18 mouse cellular contexts compared by ENCODE assay signal in the genomic region with DNA sequence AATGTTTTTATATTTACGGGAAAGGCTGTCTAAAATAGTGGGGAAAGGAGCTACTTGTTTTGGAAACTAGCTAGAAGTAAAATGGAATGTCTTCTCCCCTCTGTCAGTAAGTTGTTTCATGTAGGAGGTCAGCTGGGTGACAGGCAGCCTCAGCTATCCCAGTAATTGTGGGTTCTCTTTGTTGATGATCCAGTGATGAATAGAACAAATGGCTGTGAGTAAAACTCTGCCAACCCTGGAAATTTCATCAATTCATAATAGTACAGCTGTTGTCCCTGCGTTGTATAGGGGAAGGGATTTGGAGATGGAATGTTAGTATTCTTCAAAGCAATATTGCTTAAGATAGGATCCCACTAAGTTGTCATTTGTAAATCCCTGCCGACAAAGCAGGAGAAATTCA. TPM values are rescaled to one million over a fixed set of nuclear protein-coding genes. Genes with fewer than 3 reads are reported as not detected.
DNase-seq lines count a peak whose midpoint lies in the region; ATAC-seq lines count a peak whose summit lies in the region.
"Had no signal": no experiment of that assay in that cellular context is flagged by ENCODE, and none has a peak within 500 bp of the region (broad histone marks: within the 10 kb centered on the region; RNA-seq: fewer than 3 reads in every experiment).

No protein-coding gene starts in this region.

- no peaks in the 10 kb centered on the region for H3K36me3 ChIP-seq in heart, embryonic 12.5 days
- H3K36me3 ChIP-seq in neural tube, embryonic 15.5 days, result no peaks in the 10 kb centered on the region
- H3K36me3 ChIP-seq in intestine, embryonic 15.5 days, result no peaks in the 10 kb centered on the region
- H3K36me3 ChIP-seq: heart, embryonic 10.5 days; hindbrain, embryonic 12.5 days; limb, embryonic 13.5 days; midbrain, embryonic 15.5 days had no signal

- ATAC-seq in heart, embryonic 12.5 days (ENCODE audit: insufficient number of reproducible peaks, low FRiP score), result no peak
- ATAC-seq in neural tube, embryonic 15.5 days (ENCODE audit: low FRiP score), result no peak
- ATAC-seq in intestine, embryonic 15.5 days, result peak; percentile 24; the same call in 1 of the 2 replicates
- ATAC-seq: activated CD4-positive, CD25-positive, alpha-beta regulatory T cell, adult 4 months; midbrain, embryonic 15.5 days had no signal

- no peak overlapping the region for H3K9ac ChIP-seq in heart, embryonic 12.5 days
- H3K9ac ChIP-seq in neural tube, embryonic 15.5 days (replicated peaks), result no peak overlapping the region
- no peak overlapping the region for H3K9ac ChIP-seq in intestine, embryonic 15.5 days
- H3K9ac ChIP-seq: hindbrain, embryonic 12.5 days; limb, embryonic 13.5 days; midbrain, embryonic 15.5 days had no signal

- intact Hi-C loops in heart, postnatal 36 days (cut with DNase I), result loop anchor here (5.0 kb wide), 1 partner anchor 37 kb away; the partner anchor contains the start of gene Map4
- intact Hi-C loops in left cerebral cortex, postnatal 14 days (cut with DNase I), result no loop called here

- no peak for DNase-seq in heart, postnatal 36 days
- DNase-seq in neural tube, embryonic 10.5 days (ENCODE audit: extremely low spot score, low spot score), result no peak
- DNase-seq in urinary bladder, adult 2 months (ENCODE audit: low spot score), result no peak
- no peak for DNase-seq in left cerebral cortex, postnatal 14 days (ENCODE audit: low spot score in 2 of 2)
- DNase-seq: adrenal gland, postnatal 36 days; embryo, embryonic 11 days; gastrocnemius, postnatal 10 days; kidney, postnatal 14 days; lung, adult 18-20 months; right cerebral cortex, postnatal 14 days had no signal

- 82% methylated on average over 3 of the region's 3 CpGs for WGBS in heart, embryonic 12.5 days
- WGBS in neural tube, embryonic 15.5 days, result 74% methylated on average over 3 of the region's 3 CpGs
- WGBS in intestine, embryonic 15.5 days, result 54% methylated on average over 3 of the region's 3 CpGs

- no peaks in the 10 kb centered on the region for H3K9me3 ChIP-seq in heart, embryonic 12.5 days (replicated peaks)
- no peaks in the 10 kb centered on the region for H3K9me3 ChIP-seq in neural tube, embryonic 15.5 days (replicated peaks)
- H3K9me3 ChIP-seq in intestine, embryonic 15.5 days, result no peaks in the 10 kb centered on the region
- H3K9me3 ChIP-seq: heart, embryonic 10.5 days; hindbrain, embryonic 12.5 days; limb, embryonic 13.5 days; midbrain, embryonic 15.5 days had no signal

- H3K27me3 ChIP-seq in heart, embryonic 12.5 days (replicated peaks), result no peaks in the 10 kb centered on the region
- no peaks in the 10 kb centered on the region for H3K27me3 ChIP-seq in neural tube, embryonic 15.5 days (replicated peaks)
- H3K27me3 ChIP-seq in intestine, embryonic 15.5 days (replicated peaks), result no peaks in the 10 kb centered on the region
- H3K27me3 ChIP-seq: hindbrain, embryonic 12.5 days; limb, embryonic 13.5 days; midbrain, embryonic 15.5 days had no signal

- H3K27ac ChIP-seq in heart, embryonic 12.5 days (ENCODE audit: poor library complexity, severe bottlenecking), result peak overlapping the region; percentile 2; the same call in 1 of the 2 replicates
- H3K27ac ChIP-seq in neural tube, embryonic 15.5 days (replicated peaks), result 0 out of 2 replicates have a peak overlapping the region, but pooled peaks have one; percentile 2
- no peak overlapping the region; the same call in 1 of the 2 replicates for H3K27ac ChIP-seq in intestine, embryonic 15.5 days
- H3K27ac ChIP-seq: heart, embryonic 10.5 days; hindbrain, embryonic 12.5 days; limb, embryonic 13.5 days; midbrain, embryonic 15.5 days had no signal

- no peak overlapping the region for H3K4me2 ChIP-seq in heart, embryonic 12.5 days
- no peak overlapping the region for H3K4me2 ChIP-seq in neural tube, embryonic 15.5 days
- 0 out of 2 replicates have a peak overlapping the region, but pooled peaks have one; percentile 5 for H3K4me2 ChIP-seq in intestine, embryonic 15.5 days (replicated peaks)
- H3K4me2 ChIP-seq: hindbrain, embryonic 12.5 days; limb, embryonic 13.5 days; midbrain, embryonic 15.5 days had no signal

- H3K4me3 ChIP-seq in heart, embryonic 12.5 days, result no peak overlapping the region
- H3K4me3 ChIP-seq in neural tube, embryonic 15.5 days (replicated peaks), result no peak overlapping the region
- H3K4me3 ChIP-seq in intestine, embryonic 15.5 days (replicated peaks), result no peak overlapping the region
- H3K4me3 ChIP-seq: heart, embryonic 10.5 days; hindbrain, embryonic 12.5 days; limb, embryonic 13.5 days; midbrain, embryonic 15.5 days had no signal

- peaks cover 9% of the 10 kb centered on the region; the same call in 1 of the 2 replicates for H3K4me1 ChIP-seq in heart, embryonic 12.5 days (replicated peaks)
- H3K4me1 ChIP-seq in neural tube, embryonic 15.5 days, result 0 out of 2 replicates have a peak, but pooled peaks cover 4% of the 10 kb centered on the region
- 0 out of 2 replicates have a peak, but pooled peaks cover 2% of the 10 kb centered on the region for H3K4me1 ChIP-seq in intestine, embryonic 15.5 days (replicated peaks)
- H3K4me1 ChIP-seq: heart, embryonic 10.5 days; hindbrain, embryonic 12.5 days; midbrain, embryonic 15.5 days had no signal

RNA-seq across cellular contexts. Expression of gene Map4, which starts 37.9 kb away (rescaled TPM):
- polyA plus RNA-seq in heart, embryonic 12.5 days (2016; fragmentation: Nextera tagmentation; extraction: Ambion mirVana), result 118 and 122 TPM in 2 replicates
- total RNA-seq in heart, postnatal 36 days (2021), result 100 to 1,000 TPM; 316 to 318 TPM
- polyA plus RNA-seq in neural tube, embryonic 15.5 days (2015; fragmentation: Nextera tagmentation; extraction: Ambion mirVana), result 169 and 180 TPM in 2 replicates
- polyA plus RNA-seq in intestine, embryonic 15.5 days (2015; fragmentation: Nextera tagmentation; extraction: Ambion mirVana), result 53.0 and 54.4 TPM in 2 replicates
- polyA plus RNA-seq in urinary bladder, adult 2 months (2012; rRNA removed), result 84.3 and 129 TPM in 2 replicates
- total RNA-seq in left cerebral cortex, postnatal 14 days (2021), result 100 to 1,000 TPM; 376 to 378 TPM
